Mouse (Mus musculus) embryonic facial prominence, embryonic 12.5 days (tissue): ENCODE measurements around the gene Xpnpep1. TPM values are rescaled to one million over a fixed set of nuclear protein-coding genes. Genes with fewer than 3 reads are reported as not detected.

Source experiments
- ATAC-seq: fragments of 200-750 bp; cut with Nextera tagmentation; 2 replicates; pipeline ENCODE4 v1.8.0; 2017; ENCODE audit not compliant: insufficient number of reproducible peaks, insufficient read depth, low FRiP score, low TSS enrichment
- H3K27ac ChIP-seq: fragments of 300-500 bp; sonication (generic); 2 replicates; pipeline ENCODE4 v1.5.1; 2016; ENCODE audit warnings: mild to moderate bottlenecking
- H3K27me3 ChIP-seq: fragments of 300-500 bp; sonication (generic); 2 replicates; pipeline ENCODE4 v1.6.1; 2016; ENCODE audit warnings: mild to moderate bottlenecking, moderate library complexity
- H3K36me3 ChIP-seq: fragments of 300-500 bp; sonication (generic); 2 replicates; pipeline ENCODE4 v1.6.1; 2016; ENCODE audit warnings: mild to moderate bottlenecking
- H3K4me1 ChIP-seq: fragments of 300-500 bp; sonication (generic); 2 replicates; pipeline ENCODE4 v1.6.1; 2016
- H3K4me2 ChIP-seq: fragments of 300-500 bp; sonication (generic); replicated peaks from 2 replicates; pipeline ENCODE4 v1.6.1; 2016; ENCODE audit warnings: mild to moderate bottlenecking, moderate library complexity
- H3K4me3 ChIP-seq: fragments of 300-500 bp; sonication (generic); 2 replicates; pipeline ENCODE4 v1.5.1; 2016; ENCODE audit warnings: mild to moderate bottlenecking
- H3K9ac ChIP-seq: fragments of 300-500 bp; sonication (generic); 2 replicates; pipeline ENCODE4 v1.6.1; 2016; ENCODE audit warnings: mild to moderate bottlenecking, moderate library complexity
- H3K9me3 ChIP-seq: fragments of 300-500 bp; sonication (generic); 2 replicates; pipeline ENCODE4 v1.6.1; 2016; ENCODE audit warnings: mild to moderate bottlenecking, moderate library complexity
- WGBS: fragments of 180-500 bp; shearing (Covaris S2); methylation state at CpG from one replicate; pipeline ENCODE4 v1.1.7; 2016; 5-methylcytosine and 5-hydroxymethylcytosine counted together
- polyA plus RNA-seq: library from polyadenylated mRNA; unstranded; fragments of >200 nt; fragmentation: Nextera tagmentation; extraction: Ambion mirVana; gene quantifications from 2 replicates; pipeline ENCODE4 v1.2.1, GENCODE M21; 2016

Gene Xpnpep1
- polyA plus RNA-seq, result 163 and 167 TPM in 2 replicates

DNA sequence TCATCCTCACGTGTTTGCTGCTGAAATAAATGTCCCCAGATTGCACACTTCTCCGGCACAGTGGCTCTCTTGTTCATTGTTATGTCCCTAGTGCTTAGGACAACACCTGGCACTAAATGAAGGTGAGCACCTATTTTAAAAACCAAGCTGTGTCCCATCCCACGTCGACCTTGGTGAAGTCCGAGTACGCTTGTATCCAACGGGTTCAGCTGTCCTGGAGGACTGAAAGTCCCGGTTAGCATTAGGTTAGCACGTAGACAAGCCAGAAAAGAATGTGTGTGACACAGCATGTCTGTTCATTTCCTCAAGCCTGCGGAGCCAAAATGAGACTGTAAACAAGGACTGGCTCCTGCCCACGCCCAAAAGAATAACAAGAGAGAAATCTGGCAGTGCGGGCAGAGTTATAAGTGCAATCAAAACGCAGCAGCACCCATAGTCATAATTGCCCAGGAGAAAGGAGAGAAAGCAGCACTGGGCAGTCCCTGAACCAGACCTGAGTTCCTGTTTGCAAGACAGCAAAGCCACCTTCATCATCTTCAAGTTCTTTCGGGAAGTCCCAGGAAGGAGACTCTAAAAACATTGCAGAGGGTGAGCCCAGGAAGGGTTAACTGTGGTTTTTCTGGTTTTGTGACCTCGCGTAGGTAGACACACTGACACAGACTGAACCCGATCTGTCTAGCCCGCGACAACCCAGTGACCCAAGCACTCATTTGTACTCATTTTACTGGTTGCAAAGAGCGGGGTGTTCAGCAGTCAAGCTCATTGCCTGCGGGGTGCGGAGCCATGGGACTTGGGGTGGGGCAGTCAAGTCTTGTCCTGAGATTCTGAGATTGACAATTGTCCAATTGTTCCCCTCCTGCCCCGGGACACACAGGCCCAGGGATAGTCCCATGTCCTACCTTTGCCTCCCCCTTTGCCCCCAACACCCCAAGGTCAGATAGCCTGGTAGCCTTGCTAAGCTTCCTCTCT lies at the start of gene Xpnpep1:
TSS of gene Xpnpep1 (minus strand) at position 51 of the 969 bp plus-strand sequence.
- H3K9ac ChIP-seq, result no peak within 1 kb of the TSS
- ATAC-seq, result no peak
- H3K27me3 ChIP-seq, result no peaks in the 10 kb centered on the region
- H3K4me3 ChIP-seq, result peak within 1 kb of the TSS; percentile 88
- 73% methylated on average over 23 of the region's 23 CpGs for WGBS
- no peaks in the 10 kb centered on the region for H3K36me3 ChIP-seq
- no peaks in the 10 kb centered on the region for H3K9me3 ChIP-seq
- H3K4me2 ChIP-seq, result peak within 1 kb of the TSS; percentile 76
- peaks cover 17% of the 10 kb centered on the region for H3K4me1 ChIP-seq
- H3K27ac ChIP-seq, result peak within 1 kb of the TSS; percentile 70

DNA sequence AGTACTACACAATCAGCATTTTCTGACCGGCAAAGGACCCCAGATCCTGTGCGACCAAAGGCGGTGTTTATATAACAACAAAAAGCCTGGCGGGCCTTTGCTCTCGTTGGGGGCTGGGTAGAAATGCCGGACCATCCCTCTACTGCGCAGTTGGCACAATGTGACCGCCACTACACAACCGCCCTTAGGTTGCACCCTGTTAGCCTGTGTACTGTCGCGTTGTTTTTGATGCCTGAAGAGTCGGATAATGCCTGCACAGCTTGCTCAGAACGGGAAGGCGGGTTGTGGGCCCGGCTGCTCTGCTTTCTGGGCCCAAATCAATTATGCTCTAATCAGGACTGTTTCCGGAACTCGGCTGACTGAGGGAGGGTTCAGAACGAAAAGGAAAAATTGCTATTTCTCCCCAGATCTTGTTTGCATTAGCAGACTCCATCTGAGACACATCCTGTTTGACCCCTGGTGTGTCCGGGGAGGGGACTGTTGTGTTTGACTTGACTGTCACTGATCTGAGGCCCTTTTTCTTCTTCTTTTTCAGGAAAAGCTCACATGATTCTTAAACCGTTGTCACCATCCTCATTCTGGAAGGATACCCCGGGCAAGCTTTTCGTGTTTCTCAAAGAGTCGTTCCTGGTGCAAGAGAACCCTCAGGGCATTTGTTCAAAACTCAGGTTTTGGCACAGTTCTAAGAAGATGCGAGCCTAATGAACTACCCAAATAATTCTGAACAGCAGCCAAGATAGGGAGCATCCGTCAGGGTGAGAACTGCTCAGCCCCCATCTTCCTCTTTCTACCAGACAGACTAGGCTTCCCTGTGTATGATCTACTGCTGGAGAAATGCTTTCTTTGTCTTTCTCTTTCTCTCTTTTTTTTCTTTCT lies 47.5 kb upstream of the Xpnpep1 start:
- H3K27me3 ChIP-seq, result no peaks in the 10 kb centered on the region
- 0 out of 2 replicates have a peak overlapping the region, but pooled peaks have one; percentile 3 for H3K4me3 ChIP-seq
- no peaks in the 10 kb centered on the region for H3K36me3 ChIP-seq
- H3K9me3 ChIP-seq, result no peaks in the 10 kb centered on the region
- peaks cover 36% of the 10 kb centered on the region for H3K4me1 ChIP-seq
- no peak; the same call in 1 of the 2 replicates for ATAC-seq
- H3K27ac ChIP-seq, result peak overlapping the region; percentile 90
- H3K9ac ChIP-seq, result no peak overlapping the region
- peak overlapping the region; percentile 35 for H3K4me2 ChIP-seq
- 12% methylated on average over 25 of the region's 25 CpGs for WGBS

DNA sequence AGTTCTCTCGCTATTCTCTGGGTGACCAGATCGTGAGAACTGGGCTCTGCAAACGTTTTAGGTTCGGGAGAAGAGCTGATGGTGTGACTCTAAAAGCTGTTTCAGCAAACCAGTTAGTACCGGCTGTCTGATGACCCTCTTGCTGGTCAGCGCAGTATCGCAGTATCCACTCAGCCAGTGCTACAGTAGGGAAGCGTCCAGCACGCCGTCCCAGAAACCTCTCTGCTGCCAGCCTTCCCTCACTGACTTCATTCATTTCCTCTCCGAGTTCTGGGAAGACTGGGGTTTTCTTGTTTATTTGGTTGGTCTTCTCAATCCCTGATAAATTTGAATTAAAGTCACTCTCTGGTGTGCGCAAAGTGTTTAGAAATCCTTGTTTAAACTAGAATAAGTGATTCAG lies 46.8 kb upstream of the Xpnpep1 start:
- no peaks in the 10 kb centered on the region for H3K9me3 ChIP-seq
- H3K9ac ChIP-seq, result no peak overlapping the region
- no peak overlapping the region for H3K4me3 ChIP-seq
- WGBS, result 38% methylated on average over 12 of the region's 12 CpGs
- H3K4me2 ChIP-seq, result peak overlapping the region; percentile 35
- no peak for ATAC-seq
- H3K36me3 ChIP-seq, result no peaks in the 10 kb centered on the region
- H3K27me3 ChIP-seq, result no peaks in the 10 kb centered on the region
- peak overlapping the region; percentile 90 for H3K27ac ChIP-seq
- peaks cover 40% of the 10 kb centered on the region for H3K4me1 ChIP-seq

DNA sequence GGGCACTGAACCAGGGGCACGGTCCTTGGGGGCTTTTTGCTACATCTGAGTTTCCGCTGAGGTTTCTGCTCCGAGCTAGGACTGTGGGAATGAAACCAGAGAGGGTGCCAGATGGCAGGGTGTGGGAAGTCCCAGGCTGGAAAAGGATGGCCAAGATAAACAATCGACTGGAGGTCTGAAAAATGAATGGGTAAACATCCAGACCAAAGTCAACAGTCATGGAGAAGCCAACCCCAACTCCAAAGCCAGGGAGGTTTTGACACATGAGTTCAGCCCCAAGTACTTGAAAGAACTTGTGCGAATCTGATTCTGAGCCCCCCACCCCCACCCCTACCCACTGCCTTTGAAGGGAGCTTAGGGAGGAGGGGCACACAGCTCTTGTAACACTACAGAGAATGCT lies 44.7 kb upstream of the Xpnpep1 start:
- Histone ChIP-seq H3K9me3 (no peaks in the 10 kb centered on the region), H3K9ac (no peak overlapping the region), H3K4me2 (no peak overlapping the region), H3K4me1 (peaks cover 56% of the 10 kb centered on the region), H3K36me3 (no peaks in the 10 kb centered on the region), H3K27ac (peak overlapping the region; percentile 66; the same call in 1 of the 2 replicates), H3K27me3 (no peaks in the 10 kb centered on the region), H3K4me3 (no peak overlapping the region)
- WGBS, result 29% methylated on average over 5 of the region's 5 CpGs
- peak; percentile 61; the same call in 1 of the 2 replicates for ATAC-seq

DNA sequence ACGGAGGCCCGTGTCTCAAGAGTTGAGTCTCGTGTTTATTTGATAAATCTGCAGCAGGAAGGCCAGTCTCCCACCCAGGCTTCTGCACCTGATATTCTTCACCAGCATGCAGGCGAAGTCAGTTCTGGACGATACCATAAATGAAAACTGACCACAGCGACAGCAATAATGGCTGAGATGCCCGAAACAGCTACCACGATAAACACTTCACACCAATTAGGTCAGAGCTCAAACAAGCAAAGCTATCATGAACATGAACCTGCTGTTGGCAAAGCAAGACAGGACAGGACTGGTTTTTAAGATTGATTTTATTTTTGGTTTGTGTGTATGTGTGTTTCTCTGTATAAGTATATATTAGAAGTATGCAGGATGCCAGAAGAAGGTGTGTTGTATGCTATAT lies 42.8 kb upstream of the Xpnpep1 start:
- ATAC-seq, result no peak
- Histone ChIP-seq H3K9ac (no peak overlapping the region), H3K4me2 (no peak overlapping the region), H3K4me1 (peaks cover 63% of the 10 kb centered on the region), H3K27ac (no peak overlapping the region), H3K9me3 (no peaks in the 10 kb centered on the region), H3K4me3 (no peak overlapping the region), H3K27me3 (no peaks in the 10 kb centered on the region), H3K36me3 (no peaks in the 10 kb centered on the region)
- WGBS, result 83% methylated on average over 8 of the region's 8 CpGs

DNA sequence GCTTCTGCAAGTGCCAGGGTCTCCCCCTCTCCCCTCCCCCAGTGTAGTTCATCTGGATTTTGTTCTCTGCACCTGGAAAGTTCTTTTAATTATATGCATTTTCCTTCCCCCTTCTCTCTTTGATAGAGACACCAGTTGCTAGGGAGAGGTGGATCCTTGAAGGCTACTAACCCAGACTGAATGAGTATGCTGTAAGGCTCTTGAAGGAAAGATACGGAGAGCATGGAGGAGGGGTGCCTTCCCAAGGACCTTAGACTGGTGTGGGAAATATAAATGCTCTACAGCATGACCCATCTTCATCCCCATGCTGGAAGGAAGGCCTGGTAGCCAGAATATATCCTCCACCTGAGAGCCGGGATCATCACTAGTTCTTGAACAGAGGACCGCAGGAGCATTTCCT lies 41.3 kb upstream of the Xpnpep1 start:
- no peak overlapping the region for H3K4me3 ChIP-seq
- peaks cover 60% of the 10 kb centered on the region for H3K4me1 ChIP-seq
- 74% methylated on average over 3 of the region's 3 CpGs for WGBS
- no peaks in the 10 kb centered on the region for H3K27me3 ChIP-seq
- peak overlapping the region; percentile 80 for H3K27ac ChIP-seq
- H3K9ac ChIP-seq, result no peak overlapping the region
- no peak for ATAC-seq
- H3K36me3 ChIP-seq, result no peaks in the 10 kb centered on the region
- no peak overlapping the region for H3K4me2 ChIP-seq
- H3K9me3 ChIP-seq, result no peaks in the 10 kb centered on the region

DNA sequence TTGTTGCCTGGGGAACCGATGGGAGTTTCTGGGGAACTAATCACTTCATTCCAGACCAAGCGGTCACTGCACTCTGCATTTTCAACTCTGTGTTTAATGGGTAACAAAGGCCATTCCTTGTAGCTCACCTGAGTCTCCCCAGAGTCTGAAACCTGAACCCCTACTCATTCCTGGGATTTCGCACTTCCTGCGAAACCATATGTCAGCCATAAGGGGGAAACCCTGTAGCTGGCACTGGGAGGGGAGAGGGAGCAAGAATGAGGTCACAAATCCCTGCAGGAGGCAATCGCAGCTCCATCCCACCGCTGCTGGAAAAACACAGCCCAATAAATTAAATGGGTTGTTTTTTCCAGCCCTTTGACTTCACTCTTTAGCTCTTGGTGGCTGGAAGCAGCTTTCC lies 40.9 kb upstream of the Xpnpep1 start:
- Histone ChIP-seq H3K9me3 (no peaks in the 10 kb centered on the region), H3K27ac (peak overlapping the region; percentile 80), H3K27me3 (no peaks in the 10 kb centered on the region), H3K4me3 (no peak overlapping the region), H3K4me2 (no peak overlapping the region), H3K4me1 (peaks cover 60% of the 10 kb centered on the region), H3K36me3 (no peaks in the 10 kb centered on the region), H3K9ac (no peak overlapping the region)
- ATAC-seq, result no peak
- WGBS, result 9% methylated on average over 6 of the region's 6 CpGs

DNA sequence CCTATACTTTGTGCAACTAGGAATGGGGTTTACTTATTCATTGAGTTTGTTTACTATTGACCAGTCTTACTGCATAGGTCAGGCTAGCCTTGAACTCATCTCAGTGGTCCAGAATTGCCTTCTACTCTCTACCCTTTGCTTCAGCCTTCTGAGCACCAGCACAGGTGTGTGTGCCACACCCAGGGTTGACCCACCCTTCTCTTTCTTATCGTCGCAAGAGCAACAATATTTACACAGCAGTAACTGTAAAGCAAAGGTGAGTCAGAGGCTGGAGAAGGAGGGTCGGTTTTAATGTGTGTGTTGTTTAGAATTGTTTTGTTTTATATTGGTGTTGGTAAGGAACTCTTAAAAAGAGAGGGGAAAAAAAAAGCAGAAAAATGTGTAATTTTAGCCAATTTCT lies 40.5 kb upstream of the Xpnpep1 start:
- H3K9ac ChIP-seq, result no peak overlapping the region
- peaks cover 61% of the 10 kb centered on the region for H3K4me1 ChIP-seq
- 51% methylated on average over 3 of the region's 3 CpGs for WGBS
- no peaks in the 10 kb centered on the region for H3K27me3 ChIP-seq
- H3K36me3 ChIP-seq, result no peaks in the 10 kb centered on the region
- no peak for ATAC-seq
- no peak overlapping the region for H3K4me3 ChIP-seq
- no peak overlapping the region for H3K4me2 ChIP-seq
- no peaks in the 10 kb centered on the region for H3K9me3 ChIP-seq
- peak overlapping the region; percentile 80 for H3K27ac ChIP-seq

DNA sequence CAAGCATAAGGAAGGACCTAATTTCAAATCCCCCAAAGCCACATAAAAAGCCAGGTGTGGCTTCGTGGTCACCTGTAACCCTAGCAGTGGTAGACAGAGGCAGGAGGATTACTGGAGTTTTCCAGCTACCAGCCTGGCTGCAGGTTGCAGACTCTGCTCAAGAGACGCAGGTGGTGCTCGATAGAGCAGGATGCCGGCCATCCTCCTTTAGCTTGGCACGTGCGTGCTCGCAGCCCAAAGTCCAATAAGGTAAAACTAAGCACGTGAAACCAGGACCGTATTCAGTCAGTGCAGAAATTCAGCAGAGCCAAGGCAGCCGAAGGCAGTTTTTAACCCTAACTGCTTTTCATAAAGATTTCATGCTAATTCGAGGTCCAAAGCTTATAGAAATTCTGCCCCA lies 40.0 kb upstream of the Xpnpep1 start:
- H3K9ac ChIP-seq, result no peak overlapping the region
- no peaks in the 10 kb centered on the region for H3K36me3 ChIP-seq
- peaks cover 57% of the 10 kb centered on the region for H3K4me1 ChIP-seq
- H3K9me3 ChIP-seq, result no peaks in the 10 kb centered on the region
- WGBS, result 86% methylated on average over 11 of the region's 11 CpGs
- H3K27ac ChIP-seq, result no peak overlapping the region
- H3K4me2 ChIP-seq, result no peak overlapping the region
- ATAC-seq, result no peak
- H3K27me3 ChIP-seq, result no peaks in the 10 kb centered on the region
- H3K4me3 ChIP-seq, result no peak overlapping the region

DNA sequence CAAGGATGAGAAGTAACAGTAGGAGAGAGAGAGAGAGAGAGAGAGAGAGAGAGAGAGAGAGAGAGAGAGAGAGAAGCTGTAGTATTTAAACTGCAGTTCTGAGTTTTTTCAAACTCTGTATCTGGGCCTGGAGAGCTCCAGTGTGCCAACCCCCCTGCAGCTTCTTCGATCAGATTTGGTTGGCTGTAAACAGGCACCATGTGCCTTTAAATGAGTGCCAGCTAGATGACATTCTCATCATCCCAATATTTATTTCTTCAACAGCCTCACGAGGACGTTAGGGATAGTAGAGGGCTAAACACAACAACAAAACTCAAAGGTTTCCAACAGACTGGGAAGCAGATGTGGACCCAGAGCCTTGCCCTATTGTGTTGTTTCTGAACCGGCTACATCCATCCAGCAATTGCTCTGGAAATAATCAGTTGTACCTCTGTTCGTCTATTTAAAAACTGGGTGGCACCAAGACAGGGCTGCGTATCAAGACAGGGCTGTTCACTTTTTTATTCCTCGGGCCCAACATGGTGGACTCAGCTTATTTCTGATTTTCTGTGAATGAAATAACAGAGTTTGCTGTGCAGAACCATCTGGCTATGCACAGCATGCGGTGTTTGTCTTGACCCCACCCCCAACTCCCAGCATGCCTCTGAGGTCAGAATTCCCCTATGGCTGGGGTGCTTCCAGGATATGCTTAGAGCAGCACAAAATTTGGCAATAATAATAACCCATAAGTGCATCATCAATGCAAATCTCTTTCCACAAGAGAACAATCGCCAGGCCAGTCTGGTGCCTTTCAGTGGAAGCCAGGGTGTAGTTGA lies 38.5 kb upstream of the Xpnpep1 start:
- 0 out of 2 replicates have a peak overlapping the region, but pooled peaks have one; percentile 13 for H3K27ac ChIP-seq
- H3K4me3 ChIP-seq, result no peak overlapping the region
- no peak for ATAC-seq
- H3K9ac ChIP-seq, result no peak overlapping the region
- no peaks in the 10 kb centered on the region for H3K9me3 ChIP-seq
- WGBS, result 61% methylated on average over 9 of the region's 9 CpGs
- H3K27me3 ChIP-seq, result no peaks in the 10 kb centered on the region
- H3K36me3 ChIP-seq, result no peaks in the 10 kb centered on the region
- H3K4me1 ChIP-seq, result peaks cover 52% of the 10 kb centered on the region
- H3K4me2 ChIP-seq, result no peak overlapping the region

DNA sequence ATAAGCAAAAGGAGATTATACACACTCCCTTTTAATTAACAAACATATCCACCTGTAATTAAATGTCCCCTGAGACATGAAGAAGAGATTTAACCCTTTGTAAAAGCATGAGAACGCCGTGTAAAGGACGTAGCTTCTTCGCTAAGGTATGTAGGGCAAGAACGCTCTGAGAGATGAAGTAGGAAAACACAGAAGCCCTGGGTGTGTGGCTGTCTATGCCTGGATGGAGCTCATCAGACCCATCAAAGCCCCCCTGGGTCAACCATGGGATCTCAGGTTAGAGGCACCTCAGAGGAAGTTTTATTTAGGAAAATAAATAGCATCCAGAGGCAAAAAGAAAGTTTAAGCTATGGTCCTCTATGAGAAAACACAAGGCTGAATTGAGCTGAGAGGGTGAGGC lies 37.3 kb upstream of the Xpnpep1 start:
- peak overlapping the region; percentile 76 for H3K27ac ChIP-seq
- H3K4me2 ChIP-seq, result no peak overlapping the region
- H3K9ac ChIP-seq, result no peak overlapping the region
- no peaks in the 10 kb centered on the region for H3K9me3 ChIP-seq
- ATAC-seq, result no peak
- no peaks in the 10 kb centered on the region for H3K36me3 ChIP-seq
- peaks cover 57% of the 10 kb centered on the region for H3K4me1 ChIP-seq
- 75% methylated on average over 5 of the region's 5 CpGs for WGBS
- H3K27me3 ChIP-seq, result no peaks in the 10 kb centered on the region
- H3K4me3 ChIP-seq, result no peak overlapping the region
